Mouse (Mus musculus) layer of hippocampus, adult 9-11 months (tissue): ENCODE data around the gene Cspg4.
A peak's percentile ranks its signal among the peaks of the same experiment; 100 is the strongest.
"Not testable (repeated sequence)": the region's sequence is repeated elsewhere in the genome, so short reads cannot be mapped to it uniquely, and the experiment has no call there.

Experiments
- DNase-seq: peaks from one replicate; pipeline ENCODE4 v3.0.0; 2022

The Cspg4 gene

DNA sequence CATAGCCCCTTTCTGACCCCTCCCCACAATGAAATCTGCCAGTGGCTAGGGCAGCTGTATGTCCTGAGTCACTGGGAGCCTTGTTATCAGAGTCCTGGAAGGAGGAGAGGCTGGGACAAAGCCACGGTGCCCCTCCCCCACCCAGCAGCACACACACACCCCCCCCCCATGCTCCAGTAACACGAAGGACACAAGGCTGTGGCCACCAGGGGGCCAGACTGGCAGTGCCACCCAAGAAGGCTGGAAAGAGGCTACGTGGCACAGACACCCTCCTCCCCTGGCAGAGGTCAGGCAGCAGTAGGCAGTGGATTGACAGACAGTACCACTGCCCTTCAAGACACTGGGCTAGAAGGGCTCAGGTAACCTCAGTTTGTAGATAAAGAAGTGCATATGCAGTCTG lies 29.2 kb downstream of the Cspg4 start:
- peak; percentile 57 for DNase-seq

DNA sequence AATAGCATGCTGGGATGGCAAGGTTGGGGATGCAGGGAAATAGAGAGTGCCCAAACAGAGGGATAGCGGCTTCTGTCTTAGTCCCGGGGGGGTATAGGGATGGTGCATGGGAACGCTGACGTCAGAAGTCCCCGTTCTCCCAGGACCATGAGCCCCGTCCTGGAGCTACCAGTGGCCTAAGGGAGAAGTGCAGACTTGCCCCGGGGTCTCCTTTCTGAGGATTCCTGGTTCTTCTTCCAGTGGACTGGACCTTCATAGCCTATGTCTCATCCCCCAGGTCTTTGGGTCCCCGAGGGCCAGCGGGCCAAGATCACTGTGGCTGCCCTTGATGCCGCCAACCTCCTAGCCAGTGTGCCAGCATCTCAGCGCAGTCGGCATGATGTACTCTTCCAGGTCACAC lies 31.9 kb downstream of the Cspg4 start:
- DNase-seq = no peak

DNA sequence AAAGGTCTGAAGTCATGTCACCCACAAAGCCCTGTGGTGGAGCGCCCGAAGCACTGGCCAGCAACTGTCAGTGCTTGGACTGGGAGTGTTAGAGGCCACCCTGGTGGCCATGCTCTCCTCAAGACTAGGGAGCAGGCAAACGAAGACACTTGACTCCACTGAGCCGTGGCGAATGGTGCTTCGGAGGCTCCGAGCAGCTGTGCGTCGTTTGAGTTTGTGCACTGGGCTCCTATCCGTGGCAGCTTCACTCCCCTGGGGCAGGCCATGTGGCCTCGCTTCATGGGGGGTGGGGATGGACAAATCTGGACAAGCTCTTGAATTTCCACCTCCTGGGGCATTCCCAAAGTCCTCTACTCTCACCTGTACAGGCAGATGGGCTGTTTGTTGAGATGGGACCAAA lies 34.6 kb downstream of the Cspg4 start:
- no peak for DNase-seq

DNA sequence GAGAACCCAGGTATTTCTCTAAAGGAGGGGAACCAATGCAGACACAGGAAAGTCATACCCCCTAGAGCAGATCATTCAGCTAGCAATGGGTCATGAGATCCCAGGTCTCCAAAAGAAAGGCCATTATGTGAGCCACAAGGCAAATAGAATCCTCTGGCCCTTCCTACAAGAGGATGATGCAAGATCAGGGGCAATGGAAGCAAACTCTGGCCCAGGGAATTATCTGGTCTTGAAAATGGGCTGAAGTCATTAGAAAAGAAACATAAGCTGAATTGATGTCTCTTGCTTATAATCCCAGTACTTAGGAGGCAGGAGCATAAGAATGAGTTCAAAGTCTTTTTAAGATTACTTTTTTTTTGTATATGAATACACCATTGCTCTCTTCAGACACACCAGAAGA lies 35.2 kb downstream of the Cspg4 start:
- no peak for DNase-seq

GRCm38 (mm10) chr9:56900571-56900970 lies 35.7 kb downstream of the Cspg4 start:
- no peak for DNase-seq

GRCm38 (mm10) chr9:56901187-56901586 lies 36.4 kb downstream of the Cspg4 start:
- DNase-seq = peak; percentile 75

- no peak for DNase-seq
These were observed 38.8 kb downstream of the Cspg4 start for GRCm38 (mm10) chr9:56903662-56904061.

DNA sequence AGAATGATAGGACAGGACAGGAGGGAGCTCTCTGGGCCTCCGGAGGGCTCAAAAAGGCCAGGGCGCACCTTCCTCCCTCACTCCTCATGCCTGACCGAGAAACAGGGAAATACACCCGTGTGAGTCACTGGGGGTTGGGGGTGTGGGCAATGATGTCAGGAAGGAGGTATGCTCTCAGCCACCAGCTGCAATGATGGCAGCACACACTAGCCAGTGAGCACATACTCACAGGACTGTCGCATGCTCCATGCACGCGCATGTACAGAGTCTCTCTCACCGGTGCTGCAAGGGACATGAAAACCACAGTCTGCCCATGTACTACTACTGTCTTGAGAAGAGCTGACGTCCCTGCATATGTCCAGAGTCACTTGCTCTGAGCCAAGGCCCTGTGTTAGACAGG lies 42.7 kb downstream of the Cspg4 start:
- DNase-seq = no peak

GRCm38 (mm10) chr9:56909991-56910390 lies 45.2 kb downstream of the Cspg4 start:
- DNase-seq = not testable (repeated sequence)

- DNase-seq = no peak
These were observed 46.2 kb downstream of the Cspg4 start for GRCm38 (mm10) chr9:56911017-56911416.

DNA sequence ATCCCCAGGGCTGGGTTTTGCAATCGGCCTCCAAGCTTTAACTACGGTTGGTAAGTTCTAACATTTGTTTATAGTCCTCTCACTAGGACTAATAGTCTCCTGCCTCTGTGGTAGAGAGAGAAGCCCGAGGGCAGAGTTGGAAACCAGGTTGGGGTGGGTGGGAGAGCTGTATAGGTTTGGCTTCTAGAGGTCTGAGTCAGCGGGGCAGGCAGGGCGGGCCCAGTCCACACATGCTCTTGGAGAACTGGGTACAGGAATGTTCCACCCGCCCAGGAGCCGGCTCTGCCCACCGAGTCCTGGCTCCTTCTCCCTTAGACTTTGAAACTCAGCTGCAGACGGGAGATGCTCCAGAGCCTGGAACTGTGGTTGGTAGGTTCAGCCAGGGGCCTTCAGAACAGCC lies 49.2 kb downstream of the Cspg4 start:
- no peak for DNase-seq

GRCm38 (mm10) chr9:56915116-56915515 lies 50.3 kb downstream of the Cspg4 start:
- DNase-seq = no peak

DNA sequence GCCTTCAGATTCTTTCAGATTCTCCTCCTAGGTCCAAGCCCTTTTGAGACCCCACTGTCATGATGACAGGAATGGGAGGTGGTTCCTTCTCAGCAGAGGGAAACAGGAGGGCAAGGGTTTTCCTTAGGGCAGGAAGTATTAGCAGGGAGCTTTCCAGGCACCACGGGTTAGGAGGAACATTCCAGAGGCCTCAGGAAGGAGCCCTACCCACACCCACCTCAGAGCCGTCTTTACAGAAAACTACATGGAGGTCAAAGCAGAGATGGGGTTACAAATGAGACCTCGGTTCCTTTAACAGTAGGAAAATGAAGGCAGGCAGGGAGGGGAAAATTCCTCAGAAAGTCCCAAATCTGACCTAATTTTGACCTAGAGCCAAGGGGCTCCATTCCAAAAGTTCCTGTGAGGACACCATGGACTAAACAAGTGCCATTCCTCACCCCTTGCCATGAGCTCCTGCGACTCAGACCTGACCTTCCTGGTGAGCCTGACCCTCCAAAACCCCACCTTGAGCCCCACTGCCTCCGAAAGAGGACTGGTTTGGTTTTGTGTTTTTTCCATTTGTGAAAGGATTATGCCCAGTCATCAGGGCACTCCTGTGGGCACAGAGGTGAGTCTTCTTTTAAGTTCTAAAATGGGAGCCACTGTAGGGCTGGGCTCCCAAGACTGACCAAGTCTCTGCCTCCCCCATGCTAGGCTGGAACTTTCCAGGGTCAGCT lies 51.0 kb downstream of the Cspg4 start:
- no peak for DNase-seq

DNA sequence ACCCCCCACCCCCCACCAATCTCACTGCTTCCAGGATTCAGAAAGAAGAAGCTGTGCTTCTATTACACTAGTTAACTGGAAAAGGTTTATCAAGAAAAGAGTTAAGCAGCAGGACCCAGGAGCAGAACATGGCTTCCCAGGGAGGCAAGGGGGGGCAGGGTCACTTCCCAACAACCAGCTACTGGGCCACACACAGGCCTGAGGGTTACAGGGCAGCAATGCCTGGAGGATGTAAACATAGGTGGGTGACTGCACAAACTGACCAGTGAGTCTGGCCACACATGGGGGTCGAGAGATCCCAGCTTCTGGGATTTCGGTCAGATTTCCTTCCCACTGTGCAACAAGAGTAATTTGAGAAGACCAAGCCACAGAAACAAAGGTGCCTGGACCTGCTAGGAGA lies 52.3 kb downstream of the Cspg4 start:
- no peak for DNase-seq

DNA sequence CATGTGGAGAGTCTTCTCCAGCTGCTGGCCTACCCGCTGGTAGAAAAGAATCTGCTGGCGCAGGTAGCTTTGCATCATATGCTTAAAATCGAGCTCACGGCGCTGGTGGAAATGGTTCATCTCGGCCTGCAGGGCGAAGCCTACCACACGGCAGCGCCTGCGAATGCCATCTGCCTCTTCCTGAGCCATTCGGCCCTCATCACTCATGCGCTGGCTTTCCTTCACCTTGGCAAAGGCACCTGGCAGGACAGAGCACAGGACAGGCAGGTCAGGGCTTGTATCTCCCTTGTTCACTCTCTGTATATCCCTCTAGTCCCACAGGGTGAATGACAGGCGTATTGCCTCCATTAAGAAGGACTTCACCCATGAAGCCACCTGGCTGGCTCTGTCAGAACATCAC lies 53.6 kb downstream of the Cspg4 start:
- DNase-seq = no peak

DNA sequence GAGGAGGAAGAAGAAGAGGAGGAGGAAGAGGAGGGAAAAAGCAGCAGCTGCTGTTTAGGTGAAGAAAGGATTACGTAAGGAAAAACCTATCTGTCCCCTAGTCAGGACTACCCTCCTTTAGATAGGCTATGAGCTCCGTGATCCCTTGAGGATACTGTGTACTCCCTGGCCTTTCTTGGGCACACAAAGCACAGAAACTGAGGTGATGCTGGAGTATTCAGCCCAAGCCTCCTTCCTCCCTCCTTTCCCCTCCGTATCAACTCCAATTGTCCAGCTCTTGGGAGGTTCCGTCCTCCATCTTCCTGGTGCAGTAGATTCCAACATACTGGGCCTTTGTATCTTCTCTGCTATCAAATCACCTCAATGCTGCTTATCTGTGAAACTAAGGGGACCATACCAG lies 57.9 kb downstream of the Cspg4 start:
- DNase-seq = no peak

- DNase-seq = no peak
These were observed 59.2 kb downstream of the Cspg4 start for GRCm38 (mm10) chr9:56923841-56924650.

DNA sequence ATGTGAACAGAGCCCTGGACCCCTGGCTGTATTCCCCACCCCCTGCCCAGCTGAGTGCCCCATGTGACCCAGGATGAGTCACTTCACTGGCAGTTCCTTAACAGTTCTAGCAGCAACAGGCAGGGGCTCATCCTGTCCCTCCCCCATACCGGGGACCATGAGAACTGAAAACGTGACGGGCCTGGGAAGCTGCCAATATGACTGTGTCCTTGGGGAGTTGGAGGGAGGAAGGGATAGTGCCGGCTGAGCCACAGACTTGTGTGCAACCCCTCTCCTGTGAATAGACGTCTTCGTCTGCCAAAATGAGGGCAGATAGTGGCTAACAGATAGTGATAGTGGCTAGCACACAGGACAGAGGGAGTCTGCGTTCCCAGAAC lies 59.8 kb downstream of the Cspg4 start:
- DNase-seq = peak; percentile 84

DNA sequence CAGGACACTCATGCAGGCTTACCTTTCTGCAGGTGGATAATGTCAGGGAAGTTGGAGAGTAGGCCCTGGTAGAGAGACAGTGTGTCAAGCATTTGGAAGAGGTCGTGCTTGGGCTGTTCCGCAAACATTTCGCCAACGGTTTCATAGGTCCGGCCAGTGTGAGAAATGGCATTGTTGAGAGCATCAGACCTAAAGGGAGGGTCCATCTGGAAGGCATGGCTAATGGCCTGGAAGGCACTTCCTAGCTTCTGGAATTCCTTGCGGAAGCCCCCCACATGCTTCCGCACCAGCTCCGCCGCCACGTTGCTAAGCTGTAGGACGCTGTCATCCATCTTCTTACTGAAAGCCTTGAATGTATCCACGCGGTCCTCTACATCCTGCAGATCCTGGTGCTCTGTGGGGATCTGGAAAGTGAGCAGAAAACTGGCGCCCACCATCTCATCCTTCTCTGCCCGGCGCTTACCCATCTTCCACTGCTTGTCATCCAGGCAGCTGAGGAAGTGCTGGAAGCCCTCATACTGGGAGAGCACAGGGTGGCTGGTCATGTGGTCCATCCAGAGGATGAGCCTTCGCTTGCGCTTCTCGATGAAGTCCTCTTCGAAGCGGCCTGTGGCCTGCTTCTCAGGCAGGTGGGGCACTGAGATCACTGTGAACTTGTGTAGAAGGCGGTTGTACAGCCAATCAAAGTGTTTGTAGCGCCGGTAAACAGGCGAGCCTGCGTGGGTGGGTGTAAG lies 60.6 kb downstream of the Cspg4 start:
- no peak for DNase-seq

DNA sequence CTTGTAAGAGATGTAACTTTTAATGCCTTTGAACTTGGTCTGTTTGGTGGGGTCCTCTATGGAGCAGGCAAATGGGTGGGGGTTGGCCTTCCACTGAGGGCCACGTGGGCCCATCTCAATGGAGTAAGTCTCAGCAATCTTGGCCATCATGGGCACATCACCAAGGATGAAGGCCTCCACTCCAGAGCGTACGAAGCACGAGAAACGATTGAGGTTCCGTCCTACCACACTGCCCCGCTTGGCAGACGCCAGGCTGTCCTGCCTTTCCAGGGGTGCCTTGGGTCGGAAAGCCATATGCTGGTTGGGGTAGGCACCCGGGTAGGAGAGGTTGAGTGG lies 61.2 kb downstream of the Cspg4 start:
- no peak for DNase-seq

DNA sequence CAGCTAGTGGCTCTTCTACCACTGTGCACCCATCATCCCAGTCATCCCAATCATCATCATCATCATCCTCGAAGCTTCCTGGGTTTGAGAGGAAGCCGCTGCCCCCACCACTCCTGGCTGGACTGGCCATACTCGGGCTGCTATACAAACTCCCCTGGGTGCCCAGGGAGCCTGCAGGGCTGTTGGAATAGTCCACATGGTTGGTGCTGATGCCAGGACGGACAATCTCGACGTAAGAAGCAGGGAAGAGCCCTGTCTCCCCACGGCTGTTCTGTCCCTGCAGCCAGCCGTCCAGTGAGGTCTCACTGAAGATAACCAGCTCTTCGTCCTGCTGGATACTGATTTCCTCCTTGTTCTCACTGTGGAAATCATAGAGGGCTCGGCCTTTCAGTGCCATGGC lies 61.6 kb downstream of the Cspg4 start:
- DNase-seq = no peak

DNA sequence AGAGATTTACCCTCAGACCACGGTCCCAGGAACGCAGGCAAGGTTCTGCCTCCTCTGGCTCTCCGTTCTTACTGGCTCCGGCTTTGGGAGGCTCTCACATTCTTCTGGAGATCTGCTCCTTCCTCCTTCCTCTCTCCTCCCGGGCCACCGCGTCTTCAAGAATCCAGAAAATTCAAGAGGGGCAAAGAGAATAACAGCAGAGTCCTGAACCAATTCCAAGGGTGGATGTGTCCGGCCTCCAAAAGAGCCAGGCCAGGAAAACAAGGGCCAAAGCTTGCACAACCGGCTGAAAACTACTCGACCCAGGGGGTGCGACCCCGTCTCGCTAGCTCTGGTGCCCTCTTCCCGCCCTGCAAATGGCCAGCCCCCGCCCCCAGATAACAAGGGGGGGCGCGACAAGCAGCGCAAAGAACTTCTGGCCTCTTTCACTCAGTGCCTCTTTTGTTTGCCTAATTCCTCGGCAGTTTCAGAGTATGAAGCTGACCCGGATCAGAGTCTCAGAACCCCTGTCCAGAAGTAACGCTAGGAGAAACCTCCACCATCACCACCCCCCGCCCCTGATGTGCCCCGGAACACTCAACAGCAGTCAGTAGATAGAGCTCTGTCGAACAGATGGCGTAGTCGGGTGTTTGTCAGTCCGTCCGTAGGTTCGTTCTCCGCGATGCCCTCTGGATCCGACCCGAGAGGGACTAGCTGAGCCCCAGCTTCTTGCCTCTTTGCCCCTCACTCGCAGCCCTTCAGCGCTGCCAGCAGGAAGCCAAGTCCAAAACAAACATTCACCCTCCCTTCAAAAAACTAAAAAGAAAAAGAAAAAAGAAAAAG lies 62.6 kb downstream of the Cspg4 start:
- DNase-seq = no peak
